Mouse (Mus musculus) lung, adult 10 weeks (tissue): ENCODE results near the gene Olfr1043. TPM values are rescaled to one million over a fixed set of nuclear protein-coding genes. Genes with fewer than 3 reads are reported as not detected.

ENCODE experiments used
- polyA plus RNA-seq: library from polyadenylated mRNA; stranded (reverse); fragments of 350-450 nt; fragmentation: Illumina TruSeq; extraction: RNeasy Lipid Tissue Mini Kit (QIAGEN cat#74804); gene quantifications from one replicate; pipeline ENCODE4 v1.2.3, GENCODE M21; 2014; ENCODE audit warnings: low read depth, low replicate concordance; ENCODE audit not compliant: insufficient read depth

Olfr1043 gene
- polyA plus RNA-seq, result not detected

DNA sequence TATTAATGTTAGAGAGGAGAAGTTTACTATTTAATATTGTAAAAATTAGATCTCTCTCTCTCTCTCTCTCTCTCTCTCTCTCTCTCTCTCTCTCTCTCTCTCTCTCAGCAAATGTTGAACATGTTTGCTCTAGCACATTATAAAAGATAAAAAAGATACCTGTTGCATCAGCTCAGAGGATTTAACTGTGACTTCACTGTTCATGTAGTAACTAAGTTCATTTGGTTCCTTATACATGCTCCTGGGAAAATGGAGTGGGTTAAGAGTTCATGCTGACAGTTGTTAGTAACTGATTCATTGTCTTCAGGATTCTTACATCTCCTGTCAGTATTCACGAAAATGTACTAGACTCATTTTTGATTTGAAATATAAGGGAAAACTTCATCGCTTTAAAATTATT lies at the start of gene Olfr1043:
TSS of gene Olfr1043 (minus strand) at position 101 of the 400 bp plus-strand sequence.

DNA sequence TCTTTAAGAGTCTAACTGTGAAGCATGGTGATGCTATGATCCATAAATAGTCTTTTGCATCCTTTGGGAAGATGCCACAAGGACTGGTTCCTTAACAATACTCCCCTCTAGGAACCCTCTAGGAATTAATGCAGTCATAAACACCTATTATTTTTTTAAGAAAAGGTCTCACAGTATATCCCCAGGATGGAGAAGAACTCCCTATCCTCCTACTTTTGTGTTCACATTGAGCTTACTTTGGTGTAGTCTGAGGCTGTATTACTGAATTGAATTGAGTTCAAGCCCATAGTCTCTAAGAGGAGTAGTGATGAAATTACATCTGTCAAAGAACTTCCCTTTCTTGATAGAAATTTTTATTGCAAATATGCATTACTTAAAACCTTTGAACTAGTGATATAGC lies 35.6 kb upstream of the Olfr1043 start, which contains the start of gene Olfr1045:
TSS of gene Olfr1045 (minus strand) at position 101 of the 400 bp plus-strand sequence.

DNA sequence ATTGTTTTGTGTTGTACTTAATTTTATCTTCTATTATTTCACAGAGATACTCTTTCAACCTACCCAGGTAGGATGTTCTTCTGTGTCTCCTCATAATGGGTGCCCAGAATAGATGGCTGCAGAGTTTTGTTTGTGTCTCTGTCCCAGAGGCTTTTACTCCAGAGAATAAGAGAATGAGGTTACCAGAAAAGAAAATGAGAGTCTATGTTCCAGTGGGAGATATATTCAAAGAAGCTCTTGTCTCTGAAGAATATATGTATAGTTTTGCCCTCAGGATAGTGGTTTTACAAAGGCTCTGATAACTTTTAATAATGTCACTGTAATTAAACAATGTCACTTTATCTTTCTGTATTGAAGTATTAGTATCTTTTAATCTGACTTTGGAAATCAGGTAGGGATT lies 18.3 kb upstream of the Olfr1043 start, which contains the start of gene Olfr52:
TSS of gene Olfr52 (minus strand) at position 101 of the 400 bp plus-strand sequence.

DNA sequence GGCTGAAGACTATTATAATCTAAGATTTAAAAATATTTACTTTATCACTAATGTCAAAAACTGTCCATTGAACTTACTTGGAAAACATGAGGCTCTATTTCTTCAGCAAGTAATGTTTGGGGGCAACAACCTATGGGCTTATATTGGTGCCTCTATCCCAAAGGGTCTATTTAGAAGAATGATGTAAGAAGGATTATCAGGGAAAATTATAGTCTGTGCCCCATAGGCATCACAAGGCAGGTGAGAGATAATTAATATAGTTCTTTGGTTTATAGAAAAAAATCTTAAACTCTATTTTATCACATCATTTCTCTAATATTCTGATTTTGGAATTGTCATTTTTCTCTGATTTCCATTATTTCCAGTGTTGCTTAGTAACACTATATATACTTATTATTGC lies 10.4 kb upstream of the Olfr1043 start, which contains the start of gene Olfr1044:
TSS of gene Olfr1044 (minus strand) at position 101 of the 400 bp plus-strand sequence.

DNA sequence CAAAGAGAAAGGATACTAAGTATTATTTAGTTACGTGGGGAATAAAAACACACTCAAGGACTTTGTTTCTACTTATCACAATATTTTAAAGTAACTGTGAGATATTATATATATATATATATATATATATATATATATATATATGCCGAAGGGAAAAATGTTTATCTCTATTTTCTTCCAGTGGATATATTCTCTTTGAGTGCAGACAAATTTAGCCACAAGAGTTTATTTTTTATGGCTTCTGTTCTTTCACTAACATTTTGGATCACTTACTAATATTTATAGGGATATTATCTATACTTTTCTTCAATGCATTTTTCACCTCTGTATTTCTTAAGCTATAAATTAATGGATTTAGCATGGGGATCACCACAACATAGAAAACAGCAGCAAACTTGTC lies 5.6 kb downstream of the Olfr1043 start, which contains the start of gene Olfr1042:
TSS of gene Olfr1042 (minus strand) at position 101 of the 400 bp plus-strand sequence.

DNA sequence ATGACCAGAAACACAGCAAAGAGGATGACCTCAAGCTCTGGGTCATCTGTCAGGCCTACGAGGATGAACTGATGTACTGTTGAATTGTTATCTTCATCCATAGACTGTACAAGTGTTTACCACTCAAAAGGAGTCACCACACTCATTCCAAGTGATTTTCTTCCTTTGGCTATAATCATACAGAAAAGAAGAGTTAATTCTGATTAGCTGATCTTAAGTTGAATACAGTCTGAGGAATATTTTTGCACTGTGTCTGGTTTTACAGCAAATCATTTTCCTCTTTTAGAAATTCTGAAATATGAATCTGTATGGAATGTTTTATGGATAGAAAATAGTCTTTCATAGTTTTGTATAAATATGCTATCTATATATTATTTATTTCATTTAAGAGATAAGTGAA lies 20.7 kb downstream of the Olfr1043 start, which contains the start of gene Olfr1040:
TSS of gene Olfr1040 (minus strand) at position 101 of the 400 bp plus-strand sequence.

DNA sequence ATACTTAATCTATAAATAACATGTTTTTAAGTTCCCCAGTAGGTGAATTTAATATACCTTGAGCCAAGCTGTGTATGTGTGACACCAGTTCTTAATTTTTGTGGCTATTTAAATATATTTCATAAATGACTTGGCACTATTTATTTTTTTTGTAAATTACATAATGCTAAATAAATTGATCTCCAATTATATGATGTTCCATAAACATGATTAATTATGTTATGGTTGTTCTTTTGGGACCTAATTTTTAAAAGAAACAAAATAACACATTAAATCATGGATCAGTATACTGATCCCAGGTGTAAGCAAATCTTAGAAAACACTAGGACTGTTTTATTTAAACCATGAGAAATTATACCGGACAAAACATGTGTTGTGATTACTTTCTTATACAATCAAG lies 31.5 kb downstream of the Olfr1043 start, which contains the start of gene Olfr1039:
TSS of gene Olfr1039 (minus strand) at position 101 of the 400 bp plus-strand sequence.

Other genes starting within 250 kb of the Olfr1043 start
- gene Olfr1026, start 246.0 kb downstream of the Olfr1043 start, polyA plus RNA-seq, result not detected
- gene Olfr1028, start 217.1 kb downstream of the Olfr1043 start, polyA plus RNA-seq, result not detected
- gene Olfr1029, start 193.6 kb downstream of the Olfr1043 start, polyA plus RNA-seq, result not detected
- gene Olfr1030, start 188.2 kb downstream of the Olfr1043 start, polyA plus RNA-seq, result not detected
- not detected for gene Olfr1031, start 177.2 kb downstream of the Olfr1043 start, polyA plus RNA-seq
- gene Olfr1032, start 162.0 kb downstream of the Olfr1043 start, polyA plus RNA-seq, result not detected
- 3.4 TPM for gene Olfr1033, start 146.9 kb downstream of the Olfr1043 start, polyA plus RNA-seq
- gene Olfr1034, start 121.7 kb downstream of the Olfr1043 start, polyA plus RNA-seq, result 0.06 TPM
- not detected for gene Olfr1036, start 93.5 kb downstream of the Olfr1043 start, polyA plus RNA-seq
- gene Olfr1037, start 80.1 kb downstream of the Olfr1043 start, polyA plus RNA-seq, result not detected
- gene Olfr1039, start 31.6 kb downstream of the Olfr1043 start, polyA plus RNA-seq, result not detected
- gene Olfr1040, start 20.8 kb downstream of the Olfr1043 start, polyA plus RNA-seq, result not detected
- not detected for gene Olfr1042, start 5.7 kb downstream of the Olfr1043 start, polyA plus RNA-seq
- gene Olfr1044, start 10.3 kb upstream of the Olfr1043 start, polyA plus RNA-seq, result not detected
- not detected for gene Olfr52, start 18.2 kb upstream of the Olfr1043 start, polyA plus RNA-seq
- gene Olfr1045, start 35.5 kb upstream of the Olfr1043 start, polyA plus RNA-seq, result not detected
- gene Olfr1046, start 51.8 kb upstream of the Olfr1043 start, polyA plus RNA-seq, result not detected
- not detected for gene Olfr1047, start 63.9 kb upstream of the Olfr1043 start, polyA plus RNA-seq
- gene Olfr1048, start 72.8 kb upstream of the Olfr1043 start, polyA plus RNA-seq, result not detected
- not detected for gene Olfr1049, start 90.8 kb upstream of the Olfr1043 start, polyA plus RNA-seq
- not detected for gene Olfr1051, start 111.6 kb upstream of the Olfr1043 start, polyA plus RNA-seq
- gene Olfr1052, start 124.9 kb upstream of the Olfr1043 start, polyA plus RNA-seq, result not detected
- not detected for gene Olfr1053, start 147.8 kb upstream of the Olfr1043 start, polyA plus RNA-seq
- not detected for gene Olfr1054, start 167.9 kb upstream of the Olfr1043 start, polyA plus RNA-seq
- not detected for gene Olfr1055, start 182.8 kb upstream of the Olfr1043 start, polyA plus RNA-seq
- not detected for gene Olfr1056, start 194.9 kb upstream of the Olfr1043 start, polyA plus RNA-seq
- not detected for gene Olfr1057, start 210.9 kb upstream of the Olfr1043 start, polyA plus RNA-seq
- gene Olfr1058, start 221.0 kb upstream of the Olfr1043 start, polyA plus RNA-seq, result not detected
- not detected for gene Olfr1061, start 246.5 kb upstream of the Olfr1043 start, polyA plus RNA-seq